Mouse (Mus musculus) olfactory bulb, adult 2 months (tissue): ENCODE results near the gene Ubald2. TPM values are rescaled to one million over a fixed set of nuclear protein-coding genes. Genes with fewer than 3 reads are reported as not detected.
A peak's percentile ranks its signal among the peaks of the same experiment; 100 is the strongest.

Experiments
- H3K27ac ChIP-seq: fragments of 200-500 bp; 2 replicates; pipeline ENCODE4 v1.5.1; 2012; ENCODE audit warnings: low read depth, low read length; ENCODE audit not compliant: insufficient read depth
- H3K4me1 ChIP-seq: fragments of 200-500 bp; 2 replicates; pipeline ENCODE4 v1.6.1; 2012; ENCODE audit warnings: low read length; ENCODE audit not compliant: control insufficient read depth, insufficient read depth
- H3K4me3 ChIP-seq: fragments of 200-500 bp; 2 replicates; pipeline ENCODE4 v1.5.1; 2012; ENCODE audit warnings: mild to moderate bottlenecking, low read depth, low read length, moderate library complexity; ENCODE audit not compliant: insufficient read depth
- CTCF ChIP-seq: fragments of 200-500 bp; IDR thresholded peaks from 2 replicates; pipeline ENCODE4 v1.5.1; 2012; ENCODE audit warnings: low read depth, mild to moderate bottlenecking, low read length, moderate library complexity; ENCODE audit not compliant: insufficient read depth
- POLR2A ChIP-seq: fragments of 200-500 bp; IDR thresholded peaks from 2 replicates; pipeline ENCODE4 v1.6.1; 2012; ENCODE audit warnings: mild to moderate bottlenecking, low read depth, low read length, moderate library complexity; ENCODE audit not compliant: insufficient read depth
- WGBS: fragments of 180-500 bp; shearing (Covaris S2); methylation state at CpG from one replicate; pipeline ENCODE4 v1.1.7; 2018; 5-methylcytosine and 5-hydroxymethylcytosine counted together
- polyA plus RNA-seq: library from polyadenylated mRNA; stranded (reverse); fragments of >200 nt; gene quantifications from 2 replicates; pipeline ENCODE4 v1.2.4, GENCODE M21; 2012; ENCODE audit warnings: low replicate concordance; ENCODE audit not compliant: missing spikeins, insufficient read depth, insufficient read length

The Ubald2 gene
- polyA plus RNA-seq, 1 experiment = not detected

DNA sequence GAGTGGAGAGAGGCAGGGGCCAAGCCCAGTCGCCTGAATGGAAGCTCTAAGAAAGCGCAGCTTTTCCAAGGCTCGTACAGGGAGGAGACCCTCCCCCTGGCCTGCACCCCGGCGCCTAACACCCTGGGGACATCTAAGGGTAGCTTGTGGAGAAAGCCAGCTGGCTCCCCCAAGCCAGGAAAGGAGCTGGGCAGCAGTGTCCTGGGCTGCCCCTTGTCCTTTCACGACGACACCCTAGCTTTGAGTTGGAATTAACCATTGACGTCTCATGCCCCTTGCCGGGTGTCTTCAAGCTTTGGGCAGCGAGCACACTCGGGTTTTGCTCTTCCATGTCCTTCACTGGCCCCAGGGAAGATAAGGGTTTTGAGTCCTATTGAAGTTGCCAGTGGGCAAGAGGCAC lies 3.6 kb downstream of the Ubald2 start:
- WGBS = 65% methylated on average over 11 of the region's 11 CpGs
- peaks cover 25% of the 10 kb centered on the region for H3K4me1 ChIP-seq
- H3K4me3 ChIP-seq = no peak overlapping the region
- no peak for TF ChIP-seq POLR2A
- no peak for TF ChIP-seq CTCF
- H3K27ac ChIP-seq = no peak overlapping the region

GRCm38 (mm10) chr11:116439269-116440240 lies 5.7 kb downstream of the Ubald2 start:
- 86% methylated on average over 19 of the region's 19 CpGs for WGBS
- Histone ChIP-seq H3K27ac (no peak overlapping the region), H3K4me1 (peaks cover 25% of the 10 kb centered on the region), H3K4me3 (no peak overlapping the region)
- TF ChIP-seq POLR2A (no peak), CTCF (no peak)

GRCm38 (mm10) chr11:116440408-116441068 lies 6.6 kb downstream of the Ubald2 start:
- 71% methylated on average over 7 of the region's 7 CpGs for WGBS
- H3K4me3 ChIP-seq = no peak overlapping the region
- H3K27ac ChIP-seq = no peak overlapping the region
- TF ChIP-seq POLR2A (no peak), CTCF (no peak)
- H3K4me1 ChIP-seq = peaks cover 22% of the 10 kb centered on the region

GRCm38 (mm10) chr11:116442129-116442866 lies 8.4 kb downstream of the Ubald2 start:
- Histone ChIP-seq H3K4me1 (peaks cover 10% of the 10 kb centered on the region), H3K4me3 (no peak overlapping the region), H3K27ac (no peak overlapping the region)
- 76% methylated on average over 15 of the region's 15 CpGs for WGBS
- TF ChIP-seq CTCF (no peak), POLR2A (no peak)

- WGBS = 78% methylated on average over 6 of the region's 6 CpGs
Observed at GRCm38 (mm10) chr11:116442867-116443177, 8.9 kb downstream of the Ubald2 start.

DNA sequence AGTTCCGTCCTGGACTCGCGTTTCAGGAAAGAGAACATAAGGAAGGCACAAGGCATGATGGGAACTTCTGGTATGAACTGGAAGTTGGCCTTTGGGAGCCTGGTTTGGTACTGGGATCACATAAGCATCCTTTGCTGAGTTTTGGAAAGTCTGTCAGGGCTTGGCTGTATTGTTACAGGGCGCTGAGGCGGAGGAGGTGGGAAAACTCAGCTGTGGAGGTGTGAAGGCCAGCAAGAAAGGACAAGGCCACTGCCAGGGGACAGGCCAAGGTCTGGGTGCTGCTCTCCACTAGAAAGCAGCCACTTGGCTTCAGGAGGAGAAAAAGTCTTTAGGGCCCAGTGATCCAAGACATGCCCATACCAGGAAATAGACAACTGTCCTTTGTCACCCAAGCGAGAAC lies 9.4 kb downstream of the Ubald2 start:
- TF ChIP-seq POLR2A = no peak
- no peak for TF ChIP-seq CTCF
- Histone ChIP-seq H3K4me3 (no peak overlapping the region), H3K27ac (no peak overlapping the region), H3K4me1 (peaks cover 10% of the 10 kb centered on the region)
- WGBS = 88% methylated on average over 6 of the region's 6 CpGs

More at GRCm38 (mm10) chr11:116442867-116443177, 8.9 kb downstream of the Ubald2 start:
- no peak for TF ChIP-seq CTCF
- no peak for TF ChIP-seq POLR2A
- H3K4me3 ChIP-seq = no peak overlapping the region
- no peak overlapping the region for H3K27ac ChIP-seq
- peaks cover 6% of the 10 kb centered on the region; the same call in 1 of the 2 replicates for H3K4me1 ChIP-seq

GRCm38 (mm10) chr11:116443935-116444334 lies 10.0 kb downstream of the Ubald2 start:
- H3K4me3 ChIP-seq = no peak overlapping the region
- peaks cover 14% of the 10 kb centered on the region for H3K4me1 ChIP-seq
- WGBS = 88% methylated on average over 6 of the region's 6 CpGs
- TF ChIP-seq POLR2A (no peak), CTCF (no peak)
- H3K27ac ChIP-seq = no peak overlapping the region

GRCm38 (mm10) chr11:116445596-116446307 lies 11.9 kb downstream of the Ubald2 start:
- Histone ChIP-seq H3K27ac (no peak overlapping the region), H3K4me3 (no peak overlapping the region), H3K4me1 (peaks cover 14% of the 10 kb centered on the region)
- TF ChIP-seq POLR2A (no peak), CTCF (peak; percentile 58)
- 40% methylated on average over 16 of the region's 16 CpGs for WGBS
